ENCODE assay signal across 10 mouse cellular contexts in the genomic region with DNA sequence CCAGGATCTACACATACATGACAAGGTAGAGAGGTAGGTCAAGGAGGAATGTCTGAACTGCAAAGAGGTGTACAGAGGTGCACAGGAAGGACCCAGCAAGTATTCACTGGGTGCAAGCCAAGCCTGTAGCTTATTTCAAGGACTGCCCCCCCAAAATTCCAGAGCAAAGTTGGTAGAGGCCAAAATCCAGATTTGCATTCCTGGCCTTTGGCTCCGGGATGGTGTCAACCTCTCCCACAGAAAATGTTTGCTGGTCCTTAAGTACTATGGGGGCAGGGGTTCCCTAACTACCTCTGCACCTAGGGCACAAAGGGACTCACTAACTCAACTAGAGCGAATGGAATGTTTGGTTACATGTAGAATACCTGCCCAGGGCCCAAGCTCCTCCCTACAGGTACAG. TPM values are rescaled to one million over a fixed set of nuclear protein-coding genes. Genes with fewer than 3 reads are reported as not detected.
DNase-seq lines count a peak whose midpoint lies in the region; ATAC-seq and TF ChIP-seq lines count a peak whose summit lies in the region.
"Had no signal": no experiment of that assay in that cellular context is flagged by ENCODE, and none has a peak within 500 bp of the region (broad histone marks: within the 10 kb centered on the region; RNA-seq: fewer than 3 reads in every experiment).

No protein-coding gene starts in this region.

- no peak for TF ChIP-seq CTCF in kidney, adult 2 months (conservative IDR thresholded peaks at IDR 0.05; ENCODE audit: insufficient read depth, insufficient read length, low read depth, low read length)

- 48% methylated on average over 2 of the region's 2 CpGs for WGBS in kidney, adult 2 months
- WGBS in forebrain, embryonic 15.5 days, result 62% methylated on average over 2 of the region's 2 CpGs
- 71% methylated on average over 2 of the region's 2 CpGs for WGBS in liver, embryonic 15.5 days (ENCODE audit: insufficient replicate concordance)
- 61% methylated on average over 2 of the region's 2 CpGs for WGBS in stomach, embryonic 14.5 days

- ATAC-seq in forebrain, embryonic 15.5 days (replicated peaks), result no peak
- ATAC-seq in liver, embryonic 15.5 days (ENCODE audit: insufficient read depth), result no peak
- no peak for ATAC-seq in stomach, embryonic 14.5 days (ENCODE audit: insufficient number of reproducible peaks, insufficient read depth, low FRiP score, low read depth)

- no peaks in the 10 kb centered on the region for H3K9me3 ChIP-seq in forebrain, embryonic 15.5 days
- H3K9me3 ChIP-seq in liver, embryonic 15.5 days (replicated peaks), result no peaks in the 10 kb centered on the region
- H3K9me3 ChIP-seq in stomach, embryonic 14.5 days (ENCODE audit: control insufficient read depth, low read depth, low read length), result no peaks in the 10 kb centered on the region

- no peaks in the 10 kb centered on the region for H3K27me3 ChIP-seq in kidney, adult 2 months (replicated peaks; ENCODE audit: control insufficient read depth, insufficient read depth, low read length)
- no peaks in the 10 kb centered on the region for H3K27me3 ChIP-seq in forebrain, embryonic 15.5 days
- H3K27me3 ChIP-seq in liver, embryonic 15.5 days, result no peaks in the 10 kb centered on the region
- H3K27me3 ChIP-seq in stomach, embryonic 14.5 days (ENCODE audit: control insufficient read depth, insufficient read depth, low read length), result no peaks in the 10 kb centered on the region

- H3K4me3 ChIP-seq in kidney, adult 2 months (ENCODE audit: insufficient read depth, low read depth, low read length), result no peak overlapping the region
- H3K4me3 ChIP-seq in forebrain, embryonic 15.5 days, result peak overlapping the region; percentile 88
- peak overlapping the region; percentile 87 for H3K4me3 ChIP-seq in liver, embryonic 15.5 days (replicated peaks)
- peak overlapping the region; percentile 72 for H3K4me3 ChIP-seq in stomach, embryonic 14.5 days (ENCODE audit: low read depth, low read length)

- peak; percentile 34 for DNase-seq in kidney, postnatal 14 days
- no peak for DNase-seq in kidney, adult 2 months
- DNase-seq in cerebellum, adult 9-10 months, result no peak
- DNase-seq in left cerebral cortex, postnatal 4 days, result no peak
- DNase-seq in thymus, adult 18-20 months, result no peak

- H3K27ac ChIP-seq in kidney, adult 2 months (ENCODE audit: insufficient read depth, low read depth, low read length), result no peak overlapping the region
- peak overlapping the region; percentile 73 for H3K27ac ChIP-seq in forebrain, embryonic 15.5 days (replicated peaks)
- H3K27ac ChIP-seq in liver, embryonic 15.5 days (replicated peaks), result peak overlapping the region; percentile 90
- H3K27ac ChIP-seq in stomach, embryonic 14.5 days (ENCODE audit: low read length), result peak overlapping the region; percentile 89; the same call in 1 of the 2 replicates

- no peak for TF ChIP-seq POLR2A in kidney, adult 2 months (IDR thresholded peaks at IDR 0.05; ENCODE audit: low read depth, low read length)

- H3K4me2 ChIP-seq in forebrain, embryonic 15.5 days (replicated peaks), result peak overlapping the region; percentile 90
- H3K4me2 ChIP-seq in liver, embryonic 15.5 days, result peak overlapping the region; percentile 96
- H3K4me2 ChIP-seq in stomach, embryonic 14.5 days (replicated peaks; ENCODE audit: low read depth, low read length), result peak overlapping the region; percentile 82

- H3K36me3 ChIP-seq in kidney, adult 2 months (ENCODE audit: control insufficient read depth, insufficient read depth, low read length), result no peaks in the 10 kb centered on the region
- H3K36me3 ChIP-seq in forebrain, embryonic 15.5 days, result no peaks in the 10 kb centered on the region
- H3K36me3 ChIP-seq in liver, embryonic 15.5 days (replicated peaks), result peaks cover 34% of the 10 kb centered on the region
- H3K36me3 ChIP-seq in stomach, embryonic 14.5 days (ENCODE audit: control insufficient read depth, insufficient read depth, low read length), result peaks cover 4% of the 10 kb centered on the region

- H3K9ac ChIP-seq in forebrain, embryonic 15.5 days (replicated peaks), result no peak overlapping the region
- peak overlapping the region; percentile 77; the same call in 1 of the 2 replicates for H3K9ac ChIP-seq in liver, embryonic 15.5 days
- H3K9ac ChIP-seq in stomach, embryonic 14.5 days (replicated peaks; ENCODE audit: low read depth, low read length), result no peak overlapping the region

- intact Hi-C loops in left cerebral cortex, postnatal 4 days (cut with DNase I), result no loop called here

- H3K4me1 ChIP-seq in kidney, adult 2 months (ENCODE audit: control insufficient read depth, insufficient read depth, low read length), result no peaks in the 10 kb centered on the region; the same call in 1 of the 2 replicates
- H3K4me1 ChIP-seq in forebrain, embryonic 15.5 days, result peaks cover 53% of the 10 kb centered on the region
- peaks cover 65% of the 10 kb centered on the region for H3K4me1 ChIP-seq in liver, embryonic 15.5 days (replicated peaks)
- peaks cover 31% of the 10 kb centered on the region for H3K4me1 ChIP-seq in stomach, embryonic 14.5 days (ENCODE audit: control insufficient read depth, insufficient read depth, low read length)

RNA-seq across cellular contexts. Expression of a gene that starts 1.9 kb away (rescaled TPM):
- polyA plus RNA-seq in kidney, adult 2 months (2012; rRNA removed), result 3.6 and 4.1 TPM in 2 replicates
- polyA plus RNA-seq in forebrain, embryonic 15.5 days (2015; fragmentation: Nextera tagmentation; extraction: Ambion mirVana), result 14.1 and 15.8 TPM in 2 replicates
- 19.2 and 23.9 TPM in 2 replicates for polyA plus RNA-seq in liver, embryonic 15.5 days (2015; fragmentation: Nextera tagmentation; extraction: Ambion mirVana)
- polyA plus RNA-seq in stomach, embryonic 14.5 days (2014; fragmentation: Nextera tagmentation; extraction: Ambion mirVana), result 7.4 and 9.8 TPM in 2 replicates
- total RNA-seq in left cerebral cortex, postnatal 4 days (2021), result 10 to 100 TPM; 10.8 to 11.9 TPM

RNA-seq across cellular contexts. Expression of a gene that starts 9.1 kb away (rescaled TPM):
- polyA plus RNA-seq in kidney, adult 2 months (2012; rRNA removed), result 1.5 and 1.8 TPM in 2 replicates
- 22.2 and 27.8 TPM in 2 replicates for polyA plus RNA-seq in forebrain, embryonic 15.5 days (2015; fragmentation: Nextera tagmentation; extraction: Ambion mirVana)
- 0.40 and 0.71 TPM in 2 replicates for polyA plus RNA-seq in liver, embryonic 15.5 days (2015; fragmentation: Nextera tagmentation; extraction: Ambion mirVana)
- 3.2 and 4.1 TPM in 2 replicates for polyA plus RNA-seq in stomach, embryonic 14.5 days (2014; fragmentation: Nextera tagmentation; extraction: Ambion mirVana)
- total RNA-seq in left cerebral cortex, postnatal 4 days (2021), result 10 to 100 TPM; 23.6 to 24.1 TPM

RNA-seq across cellular contexts. Expression of a gene that starts 16.2 kb away (rescaled TPM):
- 0.05 TPM in 1 of 2 replicates, not detected in the other for polyA plus RNA-seq in kidney, adult 2 months (2012; rRNA removed)
- 0.59 and 0.88 TPM in 2 replicates for polyA plus RNA-seq in forebrain, embryonic 15.5 days (2015; fragmentation: Nextera tagmentation; extraction: Ambion mirVana)
- 0.07 TPM in 1 of 2 replicates, not detected in the other for polyA plus RNA-seq in liver, embryonic 15.5 days (2015; fragmentation: Nextera tagmentation; extraction: Ambion mirVana)
- polyA plus RNA-seq in stomach, embryonic 14.5 days (2014; fragmentation: Nextera tagmentation; extraction: Ambion mirVana), result 0.17 TPM in 1 of 2 replicates, not detected in the other
- total RNA-seq in left cerebral cortex, postnatal 4 days (2021), result under 1 TPM in 1 of 2 experiments, not detected in 1; 0.26 TPM
- total RNA-seq: layer of hippocampus, postnatal 25 days had no signal
- polyA plus RNA-seq: small intestine, adult 2 months had no signal

RNA-seq across cellular contexts. Expression of a gene that starts 20.9 kb away (rescaled TPM):
- polyA plus RNA-seq in kidney, adult 2 months (2012; rRNA removed), result 0.29 and 0.52 TPM in 2 replicates
- polyA plus RNA-seq in forebrain, embryonic 15.5 days (2015; fragmentation: Nextera tagmentation; extraction: Ambion mirVana), result 1.9 and 2.6 TPM in 2 replicates
- polyA plus RNA-seq in liver, embryonic 15.5 days (2015; fragmentation: Nextera tagmentation; extraction: Ambion mirVana), result 1.0 and 1.9 TPM in 2 replicates
- polyA plus RNA-seq in stomach, embryonic 14.5 days (2014; fragmentation: Nextera tagmentation; extraction: Ambion mirVana), result 0.77 and 0.91 TPM in 2 replicates
- total RNA-seq in left cerebral cortex, postnatal 4 days (2021), result 1 to 10 TPM in 1 of 2 experiments, under 1 TPM in 1; 0.98 to 1.4 TPM

RNA-seq across cellular contexts. Expression of a gene that starts 35.7 kb away (rescaled TPM):
- 118 and 138 TPM in 2 replicates for polyA plus RNA-seq in kidney, adult 2 months (2012; rRNA removed)
- 13.4 and 14.1 TPM in 2 replicates for polyA plus RNA-seq in forebrain, embryonic 15.5 days (2015; fragmentation: Nextera tagmentation; extraction: Ambion mirVana)
- polyA plus RNA-seq in liver, embryonic 15.5 days (2015; fragmentation: Nextera tagmentation; extraction: Ambion mirVana), result 34.6 and 43.9 TPM in 2 replicates
- polyA plus RNA-seq in stomach, embryonic 14.5 days (2014; fragmentation: Nextera tagmentation; extraction: Ambion mirVana), result 29.3 and 29.5 TPM in 2 replicates
- 10 to 100 TPM; 11.8 to 12.2 TPM for total RNA-seq in left cerebral cortex, postnatal 4 days (2021)
